Mouse (Mus musculus): ENCODE data around the gene Galm.

DNA sequence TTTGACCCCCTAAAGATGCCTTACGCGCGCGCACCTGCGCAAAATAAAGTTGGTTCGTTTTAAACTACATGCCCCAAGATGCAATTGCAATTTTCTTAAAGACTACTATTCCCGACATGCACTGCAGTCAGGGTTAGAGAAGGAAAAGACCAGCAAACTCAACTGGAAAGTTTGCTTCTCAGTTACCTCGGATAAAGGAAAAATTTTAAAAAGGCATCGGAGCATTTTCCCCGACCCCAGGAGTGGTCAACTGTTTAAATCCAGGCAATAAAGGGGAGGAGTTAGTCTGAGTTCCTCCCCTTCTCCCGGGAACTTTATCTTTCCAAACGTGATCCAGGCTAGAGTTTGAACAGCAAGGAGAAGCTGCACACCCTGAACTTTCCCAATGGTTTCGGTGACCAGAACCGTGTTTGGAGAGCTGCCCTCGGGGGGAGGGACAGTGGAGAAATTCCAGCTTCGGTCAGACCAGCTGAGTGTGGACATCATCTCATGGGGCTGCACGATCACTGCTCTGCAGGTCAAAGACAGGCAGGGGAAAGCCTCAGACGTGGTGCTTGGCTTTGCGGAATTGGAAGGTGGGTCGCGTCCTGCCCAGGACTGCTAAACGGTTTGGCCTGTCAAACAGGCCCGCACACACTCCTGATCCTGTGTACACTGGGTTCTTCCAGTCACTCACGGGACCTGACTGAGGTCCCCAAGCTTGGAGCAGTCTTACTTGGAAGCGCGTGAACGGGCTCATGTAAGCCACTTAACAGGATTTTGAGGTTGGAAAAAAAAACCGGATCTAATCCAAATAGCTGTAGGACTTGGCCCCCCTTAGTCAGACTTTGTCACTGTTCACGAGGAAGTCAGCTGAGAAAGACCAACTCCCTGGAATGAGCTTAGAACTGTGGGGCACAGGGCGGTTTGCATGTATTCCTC is at the start of gene Galm:
- TF ChIP-seq POLR2A (IDR thresholded peaks at IDR 0.05; ENCODE audit: low read depth, low read length) (no peak), CTCF (IDR thresholded peaks at IDR 0.05; ENCODE audit: extremely low read depth, insufficient read depth, insufficient read length, insufficient replicate concordance) (no peak)

All from spleen, adult 2 months (tissue).